Mouse (Mus musculus) CH12.LX (cell line): Measurements from ENCODE around the gene Creb3. TPM values are rescaled to one million over a fixed set of nuclear protein-coding genes. Genes with fewer than 3 reads are reported as not detected.

ENCODE experiments used
- DNase-seq: peaks from one replicate; pipeline ENCODE4 v3.0.0-alpha.2; 2013; ENCODE audit errors: extremely low read depth
- H3K27ac ChIP-seq: 2 replicates; pipeline ENCODE4 v1.5.1; 2012; ENCODE audit warnings: low read depth, mild to moderate bottlenecking, control low read depth, moderate library complexity; ENCODE audit not compliant: insufficient read depth
- H3K27me3 ChIP-seq: replicated peaks from 2 replicates; pipeline ENCODE3; 2012; ENCODE audit warnings: inconsistent platforms
- H3K36me3 ChIP-seq, 2 experiments: replicated peaks in 1 of 2; 2 replicates each; pipeline versions ENCODE3 to v1.6.1; 2012; ENCODE audit warnings: inconsistent platforms in 1 of 2, low read length in 1 of 2, mild to moderate bottlenecking in 1 of 2, mixed read lengths in 1 of 2, moderate library complexity in 1 of 2; ENCODE audit not compliant: control insufficient read depth in 1 of 2, insufficient read depth in 1 of 2
- H3K4me1 ChIP-seq, 2 experiments: 2 replicates each; pipeline ENCODE4 v1.6.1; 2012; ENCODE audit warnings: inconsistent platforms in 1 of 2, moderate library complexity in 1 of 2; ENCODE audit not compliant: insufficient read depth in 2 of 2, control insufficient read depth in 1 of 2
- H3K4me2 ChIP-seq: 2 replicates; pipeline ENCODE4 v1.6.1; 2012; ENCODE audit warnings: low read depth, mild to moderate bottlenecking, control low read depth; ENCODE audit not compliant: poor library complexity, insufficient read depth, severe bottlenecking
- H3K4me3 ChIP-seq, 3 experiments: fragments of 150-350 bp in 1 of 3; sonication (generic) in 1 of 3; replicated peaks in 1 of 3; 2 replicates each; pipeline versions ENCODE3 to v1.5.1; 2011 to 2012; ENCODE audit warnings: low read depth in 2 of 3, low read length in 2 of 3, mild to moderate bottlenecking in 2 of 3, moderate library complexity in 2 of 3, control low read depth in 1 of 3, improper control_type of control experiment in 1 of 3, inconsistent platforms in 1 of 3, mixed read lengths in 1 of 3; ENCODE audit not compliant: poor library complexity in 1 of 3
- H3K79me2 ChIP-seq: replicated peaks from 2 replicates; pipeline ENCODE4 v1.6.1; 2012; ENCODE audit warnings: mild to moderate bottlenecking, moderate library complexity; ENCODE audit not compliant: control insufficient read depth, poor library complexity, insufficient read depth, severe bottlenecking; ENCODE audit errors: extremely low read depth
- H3K9ac ChIP-seq: 2 replicates; pipeline ENCODE4 v1.6.1; 2012; ENCODE audit warnings: low read depth, mild to moderate bottlenecking, control low read depth, moderate library complexity; ENCODE audit not compliant: insufficient read depth
- H3K9me3 ChIP-seq: replicated peaks from 2 replicates; pipeline ENCODE3; 2012; ENCODE audit warnings: low read length, inconsistent platforms, mixed read lengths
- CTCF ChIP-seq, 2 experiments: IDR thresholded peaks in 1 of 2; conservative IDR thresholded peaks in 1 of 2; 2 replicates each; pipeline ENCODE4 v1.5.1; 2011 to 2012; ENCODE audit warnings: low read depth in 2 of 2, low read length in 2 of 2, improper control_type of control experiment in 1 of 2, inconsistent platforms in 1 of 2, mild to moderate bottlenecking in 1 of 2, moderate library complexity in 1 of 2
- ELF1 ChIP-seq: IDR thresholded peaks from 2 replicates; pipeline ENCODE4 v1.6.1; 2014; ENCODE audit warnings: low read depth, mild to moderate bottlenecking, inconsistent platforms, low read length, improper control_type of control experiment
- EP300 ChIP-seq: IDR thresholded peaks from 2 replicates; pipeline ENCODE4 v1.6.1; 2011; ENCODE audit warnings: low read length, improper control_type of control experiment
- ETS1 ChIP-seq: conservative IDR thresholded peaks from 2 replicates; pipeline ENCODE4 v1.6.1; 2012; ENCODE audit warnings: low read depth, mild to moderate bottlenecking, inconsistent platforms, low read length, improper control_type of control experiment, moderate library complexity
- GABPA ChIP-seq: IDR thresholded peaks from 2 replicates; pipeline ENCODE4 v1.6.1; 2012; ENCODE audit warnings: low read depth, low read length, improper control_type of control experiment, inconsistent platforms; ENCODE audit not compliant: insufficient replicate concordance
- IRF4 ChIP-seq: IDR thresholded peaks from 2 replicates; pipeline ENCODE4 v1.6.1; 2014; ENCODE audit warnings: low read depth, mild to moderate bottlenecking, inconsistent platforms, low read length, improper control_type of control experiment
- JUN ChIP-seq: IDR thresholded peaks from 2 replicates; pipeline ENCODE4 v1.6.1; 2011; ENCODE audit warnings: low read depth, mild to moderate bottlenecking, low read length, improper control_type of control experiment, moderate library complexity; ENCODE audit not compliant: insufficient read depth
- JUND ChIP-seq: conservative IDR thresholded peaks from 2 replicates; pipeline ENCODE4 v1.6.1; 2011; ENCODE audit warnings: low read depth, low read length, improper control_type of control experiment
- KAT2A ChIP-seq: IDR thresholded peaks from 2 replicates; pipeline ENCODE4 v1.6.1; 2012; ENCODE audit warnings: low read length, improper control_type of control experiment, inconsistent platforms; ENCODE audit not compliant: insufficient replicate concordance
- MAFK ChIP-seq: IDR thresholded peaks from 2 replicates; pipeline ENCODE4 v1.6.1; 2011; ENCODE audit warnings: low read length, improper control_type of control experiment; ENCODE audit not compliant: insufficient replicate concordance
- MAZ ChIP-seq: IDR thresholded peaks from 2 replicates; pipeline ENCODE4 v1.6.1; 2012; ENCODE audit warnings: low read depth, mild to moderate bottlenecking, inconsistent platforms, low read length, improper control_type of control experiment, moderate library complexity
- PAX5 ChIP-seq: IDR thresholded peaks from 2 replicates; pipeline ENCODE4 v1.6.1; 2012; ENCODE audit warnings: low read length, inconsistent platforms, mixed read lengths
- POLR2A ChIP-seq: IDR thresholded peaks from 2 replicates; pipeline ENCODE4 v1.6.1; 2011; ENCODE audit warnings: low read depth, mild to moderate bottlenecking, improper control_type of control experiment, low read length
- POLR2AphosphoS2 ChIP-seq: IDR thresholded peaks from 2 replicates; pipeline ENCODE4 v1.6.1; 2011; ENCODE audit warnings: low read depth, low read length, improper control_type of control experiment
- RCOR1 ChIP-seq: conservative IDR thresholded peaks from 2 replicates; pipeline ENCODE4 v1.6.1; 2012; ENCODE audit warnings: low read depth, mild to moderate bottlenecking, inconsistent platforms, low read length, improper control_type of control experiment
- SIN3A ChIP-seq: IDR thresholded peaks from 2 replicates; pipeline ENCODE4 v1.6.1; 2012; ENCODE audit warnings: low read length, improper control_type of control experiment, inconsistent platforms
- SMC3 ChIP-seq: IDR thresholded peaks from 2 replicates; pipeline ENCODE4 v1.6.1; 2011; ENCODE audit warnings: low read depth, low read length, improper control_type of control experiment
- TBP ChIP-seq: conservative IDR thresholded peaks from 2 replicates; pipeline ENCODE4 v1.6.1; 2011; ENCODE audit warnings: low read depth, low read length, improper control_type of control experiment
- TCF12 ChIP-seq: IDR thresholded peaks from 2 replicates; pipeline ENCODE4 v1.6.1; 2014; ENCODE audit warnings: low read depth, mild to moderate bottlenecking, inconsistent platforms, low read length, improper control_type of control experiment
- UBTF ChIP-seq: IDR thresholded peaks from 2 replicates; pipeline ENCODE4 v1.6.1; 2012; ENCODE audit warnings: low read depth, mild to moderate bottlenecking, inconsistent platforms, low read length, improper control_type of control experiment, moderate library complexity
- USF1 ChIP-seq: IDR thresholded peaks from 2 replicates; pipeline ENCODE4 v1.6.1; 2014; ENCODE audit warnings: low read depth, mild to moderate bottlenecking, inconsistent platforms, low read length, improper control_type of control experiment
- USF2 ChIP-seq: conservative IDR thresholded peaks from 2 replicates; pipeline ENCODE4 v1.6.1; 2011; ENCODE audit warnings: low read depth, low read length, improper control_type of control experiment
- ZKSCAN1 ChIP-seq: IDR thresholded peaks from 2 replicates; pipeline ENCODE4 v1.6.1; 2012; ENCODE audit warnings: low read depth, inconsistent platforms, low read length, improper control_type of control experiment, borderline replicate concordance
- ZMIZ1 ChIP-seq: IDR thresholded peaks from 2 replicates; pipeline ENCODE4 v1.6.1; 2012; ENCODE audit warnings: low read depth, mild to moderate bottlenecking, inconsistent platforms, low read length, improper control_type of control experiment
- ZNF384 ChIP-seq: IDR thresholded peaks from 2 replicates; pipeline ENCODE4 v1.6.1; 2012; ENCODE audit warnings: low read depth, low read length, improper control_type of control experiment, inconsistent platforms
- dilution Hi-C: fragments of 300-500 bp; cut with MboI; formaldehyde crosslinking; loops from 2 replicates; pipeline ENCODE4 v1.14.3; 2020; ENCODE audit warnings: low sequenced_read_pairs; ENCODE audit not compliant: extremely low pct_unique_long_range_greater_than_20kb, extremely low pct_ligation_motif_present
- in situ Hi-C: fragments of 300-500 bp; cut with MboI; formaldehyde crosslinking; loops from 3 replicates; pipeline ENCODE4 v1.14.3; 2019; ENCODE audit warnings: low sequenced_read_pairs, low pct_ligation_motif_present, low pct_unique_long_range_greater_than_20kb, mixed read lengths
- polyA plus RNA-seq: library from polyadenylated mRNA; unstranded; fragments of >175 nt; gene quantifications from 2 replicates; pipeline ENCODE4 v1.2.1, GENCODE M21; 2012; ENCODE audit warnings: low read depth; ENCODE audit not compliant: insufficient read length
- total RNA-seq, 2 experiments: library from RNA; depleted of rRNA; stranded (reverse); fragments of 300-350 nt in 1 of 2; fragments of >200 nt in 1 of 2; gene quantifications; 2 replicates each; pipeline ENCODE4 v1.2.3; 2012 to 2014

Creb3 gene
- total and polyA plus RNA-seq, 3 experiments, result 26.1 to 33.1 (median 32.9) TPM

DNA sequence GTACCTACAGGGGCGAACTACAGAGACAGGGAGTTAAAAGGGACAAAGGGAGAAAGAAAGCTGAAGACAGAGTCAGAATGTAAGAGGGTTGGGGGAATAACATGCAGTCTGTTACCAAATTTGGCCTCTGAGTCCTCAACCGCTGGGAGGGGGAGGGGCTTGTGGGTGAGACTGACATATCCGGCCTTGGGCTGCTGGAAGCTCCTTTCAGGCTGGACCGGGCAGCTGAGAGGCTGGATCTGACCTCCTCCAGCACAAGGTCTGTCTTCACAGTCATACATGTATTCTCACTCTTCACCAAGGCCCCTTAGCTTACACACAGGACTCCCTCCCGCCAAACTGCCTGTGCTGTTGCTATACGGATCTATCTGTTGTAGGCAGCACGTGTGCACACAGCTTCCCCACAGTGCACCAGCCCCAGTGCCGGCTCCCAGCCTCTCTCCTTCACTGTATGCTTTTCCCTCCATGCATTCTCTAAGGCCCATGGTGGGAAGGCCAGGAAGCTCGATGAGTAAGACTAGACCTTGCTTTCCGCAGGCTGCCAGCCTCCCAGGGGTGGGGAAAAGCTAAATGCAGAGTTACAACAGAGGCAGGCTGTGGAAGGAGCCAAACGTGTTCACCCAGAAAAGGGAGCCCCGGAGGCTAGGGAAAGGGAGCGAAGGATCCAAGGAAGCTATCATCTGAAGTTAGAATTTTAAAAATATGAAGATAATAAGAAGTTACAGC, 3.3 kb upstream of the Creb3 start (continued):
- TF ChIP-seq SIN3A, result peak; percentile 57; the same call in 1 of the 2 replicates
- no peak for TF ChIP-seq ZNF384
- no peak for TF ChIP-seq MAZ
- no peak for TF ChIP-seq RCOR1
- peak; percentile 32; the same call in 1 of the 2 replicates for TF ChIP-seq TCF12
- no peak for TF ChIP-seq POLR2AphosphoS2
- peak; percentile 29; the same call in 1 of the 2 replicates for TF ChIP-seq POLR2A
- no peak for TF ChIP-seq MAFK
- no peak for TF ChIP-seq EP300

DNA sequence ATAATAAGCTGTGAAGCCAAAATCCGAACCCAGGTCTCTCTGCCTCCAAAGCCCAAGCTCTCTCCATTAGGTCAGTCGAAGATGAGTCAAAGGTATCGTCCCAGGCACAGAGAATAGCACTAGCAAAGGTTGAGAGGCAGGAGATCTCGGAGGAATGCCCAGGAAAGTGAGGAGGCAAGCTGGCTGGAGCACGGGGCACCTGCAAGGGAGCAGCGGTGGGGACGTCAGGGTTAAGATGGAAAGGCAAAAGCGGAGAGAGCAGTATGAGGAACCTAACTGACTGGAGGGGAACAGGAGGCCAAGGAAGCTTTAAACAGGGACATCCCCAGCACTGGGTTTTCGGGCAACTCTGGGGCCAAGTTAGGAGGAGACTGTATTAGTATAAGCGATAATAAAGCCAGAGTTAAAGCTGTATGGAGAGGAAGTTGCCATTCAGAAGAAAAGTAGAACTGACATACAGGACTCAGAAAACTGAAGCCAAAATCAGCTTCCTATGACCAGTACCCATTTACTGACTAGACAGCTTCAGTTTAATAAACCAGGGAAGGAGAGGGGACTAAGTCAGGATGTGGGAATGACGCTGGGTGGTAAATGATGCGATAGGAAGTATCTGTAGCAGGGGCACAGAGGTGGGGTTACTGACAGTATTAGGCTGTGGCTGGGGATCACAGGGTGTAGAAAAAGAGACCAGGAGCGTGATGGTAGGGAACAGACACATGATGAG, 2.5 kb upstream of the Creb3 start:
- H3K27ac ChIP-seq, result peak overlapping the region; percentile 61
- peak; percentile 49 for DNase-seq
- peak overlapping the region; percentile 28 to 85 (median 37) for H3K4me3 ChIP-seq
- H3K79me2 ChIP-seq, result peaks cover 46% of the 10 kb centered on the region
- peaks cover 22 to 46% of the 10 kb centered on the region in 2 experiments for H3K36me3 ChIP-seq
- H3K9ac ChIP-seq, result peak overlapping the region; percentile 16
- H3K9me3 ChIP-seq, result no peaks in the 10 kb centered on the region
- H3K4me2 ChIP-seq, result peak overlapping the region; percentile 92
- in situ Hi-C loops (loop anchor here (25.0 kb wide), 1 partner anchor 547 kb away; the partner anchor contains the start of genes Fancg and Vcp), dilution Hi-C loops (no loop called here)
- peaks cover 21 to 72% of the 10 kb centered on the region in 2 experiments for H3K4me1 ChIP-seq
- no peak for TF ChIP-seq JUN
- H3K27me3 ChIP-seq, result no peaks in the 10 kb centered on the region

DNA sequence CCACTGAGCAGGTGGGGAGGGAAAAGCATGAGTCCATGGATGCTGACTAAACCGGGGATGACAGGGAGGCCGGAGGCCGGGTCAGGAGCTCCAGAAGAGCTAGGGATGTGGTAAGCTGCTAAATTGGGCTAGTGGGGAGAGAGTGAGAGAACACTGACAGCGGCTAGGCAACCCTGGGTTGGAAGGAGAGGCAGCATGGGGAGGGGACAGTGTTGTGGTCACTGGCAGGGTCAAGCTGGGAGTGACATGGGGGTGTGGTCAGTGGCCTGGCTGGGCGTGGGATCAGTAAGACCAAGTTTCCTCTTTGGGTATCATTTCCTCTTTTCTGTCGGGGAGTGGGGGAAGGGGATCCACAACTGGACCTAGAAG, 1.9 kb upstream of the Creb3 start:
- Histone ChIP-seq H3K9me3 (no peaks in the 10 kb centered on the region), H3K36me3 (peaks cover 19 to 46% of the 10 kb centered on the region in 2 experiments), H3K79me2 (peaks cover 46% of the 10 kb centered on the region), H3K27me3 (no peaks in the 10 kb centered on the region), H3K9ac (peak overlapping the region; percentile 16), H3K27ac (peak overlapping the region; percentile 43; the same call in 1 of the 2 replicates), H3K4me1 (peaks cover 21 to 66% of the 10 kb centered on the region in 2 experiments), H3K4me3 (peak overlapping the region; percentile 27 to 85 (median 28)), H3K4me2 (peak overlapping the region; percentile 92)
- dilution Hi-C loops, result no loop called here
- DNase-seq, result no peak
- in situ Hi-C loops, result loop anchor here (25.0 kb wide), 1 partner anchor 548 kb away; the partner anchor contains the start of genes Fancg and Vcp
- no peak for TF ChIP-seq SMC3
- TF ChIP-seq POLR2AphosphoS2, result no peak
- peak; percentile 83 for TF ChIP-seq MAZ
- peak; percentile 68 for TF ChIP-seq TCF12
- no peak for TF ChIP-seq USF2
- TF ChIP-seq UBTF, result no peak
- TF ChIP-seq CTCF (conservative IDR thresholded peaks at IDR 0.05 in 1 of 2, IDR thresholded peaks at IDR 0.05 in 1 of 2; ENCODE audit: low read depth in 2 of 2, low read length in 2 of 2), result no peak
- peak; percentile 53 for TF ChIP-seq ETS1
- peak; percentile 92 for TF ChIP-seq SIN3A
- no peak for TF ChIP-seq ZKSCAN1
- TF ChIP-seq PAX5, result no peak
- 0 out of 2 replicates have a peak, but pooled peaks have one; percentile 9 for TF ChIP-seq JUN
- TF ChIP-seq IRF4, result peak; percentile 97
- 0 out of 2 replicates have a peak, but pooled peaks have one; percentile 36 for TF ChIP-seq MAFK
- no peak for TF ChIP-seq GABPA
- no peak for TF ChIP-seq JUND
- no peak for TF ChIP-seq KAT2A
- TF ChIP-seq TBP, result no peak
- no peak for TF ChIP-seq USF1
- 0 out of 2 replicates have a peak, but pooled peaks have one; percentile 63 for TF ChIP-seq RCOR1
- TF ChIP-seq ELF1, result peak; percentile 39; the same call in 1 of the 2 replicates
- peak; percentile 39; the same call in 1 of the 2 replicates for TF ChIP-seq ZMIZ1
- TF ChIP-seq EP300, result peak; percentile 84
